ENCODE assay signal across 8 mouse cellular contexts in genomic region chr5:105415951-105416675, GRCm38 (mm10). TPM values are rescaled to one million over a fixed set of nuclear protein-coding genes. Genes with fewer than 3 reads are reported as not detected.
DNase-seq lines count a peak whose midpoint lies in the region; ATAC-seq lines count a peak whose summit lies in the region.

No protein-coding gene starts in this region.

- no peaks in the 10 kb centered on the region for H3K9me3 ChIP-seq in lung, embryonic 16.5 days (ENCODE audit: control insufficient read depth, low read length)
- H3K9me3 ChIP-seq in forebrain, embryonic 13.5 days (replicated peaks), result peaks cover 14% of the 10 kb centered on the region
- no peaks in the 10 kb centered on the region; the same call in 1 of the 2 replicates for H3K9me3 ChIP-seq in neural tube, embryonic 12.5 days

- no peaks in the 10 kb centered on the region; the same call in 1 of the 2 replicates for H3K4me1 ChIP-seq in lung, embryonic 16.5 days (replicated peaks; ENCODE audit: control insufficient read depth, insufficient read depth, low read length)
- H3K4me1 ChIP-seq in forebrain, embryonic 13.5 days, result peaks cover 9% of the 10 kb centered on the region
- H3K4me1 ChIP-seq in neural tube, embryonic 12.5 days, result peaks cover 4% of the 10 kb centered on the region; the same call in 1 of the 2 replicates

- no peaks in the 10 kb centered on the region for H3K27me3 ChIP-seq in lung, embryonic 16.5 days (ENCODE audit: control insufficient read depth, insufficient read depth, low read depth, low read length)
- 0 out of 2 replicates have a peak, but pooled peaks cover 5% of the 10 kb centered on the region for H3K27me3 ChIP-seq in forebrain, embryonic 13.5 days
- no peaks in the 10 kb centered on the region for H3K27me3 ChIP-seq in neural tube, embryonic 12.5 days (replicated peaks)

- no peaks in the 10 kb centered on the region for H3K36me3 ChIP-seq in lung, embryonic 16.5 days (ENCODE audit: control insufficient read depth, insufficient read depth, low read length)
- H3K36me3 ChIP-seq in forebrain, embryonic 13.5 days (ENCODE audit: poor library complexity, severe bottlenecking), result peaks cover 14% of the 10 kb centered on the region; the same call in 1 of the 2 replicates
- H3K36me3 ChIP-seq in neural tube, embryonic 12.5 days, result no peaks in the 10 kb centered on the region

- ATAC-seq in lung, embryonic 16.5 days (ENCODE audit: low read depth), result peak; percentile 44
- peak; percentile 59 for ATAC-seq in forebrain, embryonic 13.5 days
- peak; percentile 63 for ATAC-seq in neural tube, embryonic 12.5 days (ENCODE audit: low FRiP score, low read depth)
- no peak for ATAC-seq in megakaryocyte progenitor cell, adult 5-6 weeks (replicated peaks; ENCODE audit: poor library complexity)

- no peak for DNase-seq in lung, postnatal 14 days
- DNase-seq in ZHBTc4 (ENCODE audit: low read depth, low spot score), result peak; percentile 26
- peak; percentile 47 to 62 for DNase-seq in kidney, postnatal 36 days
- no peak for DNase-seq in adrenal gland, postnatal 14 days

- H3K27ac ChIP-seq in lung, embryonic 16.5 days (ENCODE audit: low read length), result peak overlapping the region; percentile 72
- peak overlapping the region; percentile 82 for H3K27ac ChIP-seq in forebrain, embryonic 13.5 days
- peak overlapping the region; percentile 75; the same call in 1 of the 2 replicates for H3K27ac ChIP-seq in neural tube, embryonic 12.5 days

- peak overlapping the region; percentile 93 for H3K9ac ChIP-seq in lung, embryonic 16.5 days (ENCODE audit: low read length)
- peak overlapping the region; percentile 94 for H3K9ac ChIP-seq in forebrain, embryonic 13.5 days
- peak overlapping the region; percentile 90 for H3K9ac ChIP-seq in neural tube, embryonic 12.5 days

- peak overlapping the region; percentile 81 for H3K4me3 ChIP-seq in lung, embryonic 16.5 days (ENCODE audit: low read length)
- H3K4me3 ChIP-seq in forebrain, embryonic 13.5 days, result peak overlapping the region; percentile 83
- H3K4me3 ChIP-seq in neural tube, embryonic 12.5 days, result peak overlapping the region; percentile 84

- H3K4me2 ChIP-seq in lung, embryonic 16.5 days (ENCODE audit: low read depth, low read length), result peak overlapping the region; percentile 98
- H3K4me2 ChIP-seq in forebrain, embryonic 13.5 days, result peak overlapping the region; percentile 90
- H3K4me2 ChIP-seq in neural tube, embryonic 12.5 days (replicated peaks), result peak overlapping the region; percentile 96

- 4% methylated on average over 24 of the region's 36 CpGs for WGBS in lung, embryonic 16.5 days
- 6% methylated on average over 22 of the region's 36 CpGs for WGBS in forebrain, embryonic 13.5 days
- WGBS in neural tube, embryonic 12.5 days, result 4% methylated on average over 33 of the region's 36 CpGs

RNA-seq across cellular contexts. Expression of gene Lrrc8b, which starts 0.5 kb away (rescaled TPM):
- 5.2 and 5.6 TPM in 2 replicates for polyA plus RNA-seq in lung, embryonic 16.5 days (2015; fragmentation: Nextera tagmentation; extraction: Ambion mirVana)
- 8.9 and 9.4 TPM in 2 replicates for polyA plus RNA-seq in forebrain, embryonic 13.5 days (2015; fragmentation: Nextera tagmentation; extraction: Ambion mirVana)
- 11.8 and 14.8 TPM in 2 replicates for polyA plus RNA-seq in neural tube, embryonic 12.5 days (2016; fragmentation: Nextera tagmentation; extraction: Ambion mirVana)
- 15.3 and 20.5 TPM in 2 replicates for total RNA-seq in megakaryocyte progenitor cell, adult 5-6 weeks (2015)
- 8.0 and 9.5 TPM in 2 replicates for total RNA-seq in megakaryocyte progenitor cell, adult 5-6 weeks (2017)
- total RNA-seq in adrenal gland, postnatal 14 days (2021), result 86.3 and 88.5 TPM in 2 replicates

Comparison
In these comparisons a context has a peak if more than half of its experiments do, and no peak if none do; other contexts are left out.
1. DNase-seq: peak in ZHBTc4 (single experiment) and kidney, postnatal 36 days (2 of 2); none in lung, postnatal 14 days (single experiment) and adrenal gland, postnatal 14 days (single experiment).
2. Peak in every context shown above with its lines, with median percentiles within 50 percentile points of each other: H3K27ac ChIP-seq, H3K4me2 ChIP-seq, H3K4me3 ChIP-seq and H3K9ac ChIP-seq.